Mouse (Mus musculus) adrenal gland, postnatal 10 days (tissue): ENCODE results near the gene Tmem176a. TPM values are rescaled to one million over a fixed set of nuclear protein-coding genes. Genes with fewer than 3 reads are reported as not detected.
"Not testable (repeated sequence)": the region's sequence is repeated elsewhere in the genome, so short reads cannot be mapped to it uniquely, and the experiment has no call there.

Experiments
- DNase-seq: peaks from one replicate; pipeline ENCODE4 v3.0.0; 2021; ENCODE audit warnings: mixed read lengths
- long read RNA-seq, 2 experiments: library from polyadenylated mRNA; stranded (forward); transcript quantifications; one replicate each; pipeline ENCODE4 v2.0.0; 2021
- total RNA-seq, 2 experiments: library from RNA; stranded (reverse); gene quantifications; 2 replicates each; pipeline ENCODE4 v1.2.3; 2021

Tmem176a gene
- total RNA-seq, result 100 to 1,000 TPM; 138 to 148 TPM
- long read RNA-seq, experiment 1, transcript Tmem176a-201 (7 exons, 1,540 nt), result major isoform, 194 of 211 reads
- long read RNA-seq, experiment 1, partial matches to known transcripts, result 10 of 211 reads
- long read RNA-seq, experiment 1, other reads (novel, unspliced or antisense), result 3 of 211 reads
- long read RNA-seq, experiment 2, transcript Tmem176a-201 (7 exons, 1,540 nt), result major isoform, 77 of 84 reads
- long read RNA-seq, experiment 2, partial matches to known transcripts, result 1 of 84 reads
- long read RNA-seq, experiment 2, other reads (novel, unspliced or antisense), result 2 of 84 reads

- DNase-seq, result peak; percentile 65
These were observed at the start of gene Tmem176a for GRCm38 (mm10) chr6:48840371-48840969. Gene Tmem176a, plus strand, starts transcription at chr6:48840919.

- DNase-seq, result no peak
These were observed 38.8 kb upstream of the Tmem176a start for GRCm38 (mm10) chr6:48801897-48802296.

GRCm38 (mm10) chr6:48803406-48804051 is 37.2 kb upstream of the Tmem176a start:
- no peak for DNase-seq

- DNase-seq, result no peak
These were observed 36.4 kb upstream of the Tmem176a start for GRCm38 (mm10) chr6:48804346-48804745.

- DNase-seq, result no peak
These were observed 34.0 kb upstream of the Tmem176a start for GRCm38 (mm10) chr6:48806746-48807145.

- DNase-seq, result no peak
These were observed 31.1 kb upstream of the Tmem176a start for GRCm38 (mm10) chr6:48809494-48810219.

GRCm38 (mm10) chr6:48815013-48815412 is 25.7 kb upstream of the Tmem176a start:
- no peak for DNase-seq

- DNase-seq, result peak; percentile 82
These were observed 22.9 kb upstream of the Tmem176a start for GRCm38 (mm10) chr6:48817815-48818214.

- not testable (repeated sequence) for DNase-seq
These were observed 18.5 kb upstream of the Tmem176a start for GRCm38 (mm10) chr6:48821991-48822785.

- peak; percentile 32 for DNase-seq
These were observed 15.7 kb upstream of the Tmem176a start for GRCm38 (mm10) chr6:48825016-48825415.

GRCm38 (mm10) chr6:48828976-48829375 is 11.7 kb upstream of the Tmem176a start:
- DNase-seq, result no peak

- no peak for DNase-seq
These were observed 11.1 kb upstream of the Tmem176a start for GRCm38 (mm10) chr6:48829651-48830050.

- DNase-seq, result no peak
These were observed 10.5 kb upstream of the Tmem176a start for GRCm38 (mm10) chr6:48830241-48830640.

- peak; percentile 30 for DNase-seq
These were observed 9.6 kb upstream of the Tmem176a start for GRCm38 (mm10) chr6:48831141-48831540.

- no peak for DNase-seq
These were observed 8.3 kb upstream of the Tmem176a start for GRCm38 (mm10) chr6:48832426-48832825.

- DNase-seq, result no peak
These were observed 7.2 kb upstream of the Tmem176a start for GRCm38 (mm10) chr6:48833515-48833914.

GRCm38 (mm10) chr6:48835241-48835640 is 5.5 kb upstream of the Tmem176a start:
- no peak for DNase-seq

GRCm38 (mm10) chr6:48836146-48836545 is 4.6 kb upstream of the Tmem176a start:
- no peak for DNase-seq

- no peak for DNase-seq
These were observed 3.2 kb upstream of the Tmem176a start for GRCm38 (mm10) chr6:48837516-48837915.

- peak; percentile 29 for DNase-seq
These were observed 2.2 kb upstream of the Tmem176a start for GRCm38 (mm10) chr6:48838321-48839080.
